Mouse (Mus musculus) neural tube, embryonic 13.5 days (tissue): Measurements from ENCODE around the gene Wrb. TPM values are rescaled to one million over a fixed set of nuclear protein-coding genes. Genes with fewer than 3 reads are reported as not detected.
A peak's percentile ranks its signal among the peaks of the same experiment; 100 is the strongest.

Source experiments
- ATAC-seq: fragments of 200-750 bp; cut with Nextera tagmentation; 2 replicates; pipeline ENCODE4 v1.8.0; 2017; ENCODE audit warnings: low read depth, mild to moderate bottlenecking, moderate TSS enrichment, moderate library complexity
- H3K27ac ChIP-seq: fragments of 300-500 bp; sonication (generic); replicated peaks from 2 replicates; pipeline ENCODE4 v1.5.1; 2015; ENCODE audit warnings: moderate library complexity, mild to moderate bottlenecking, inconsistent platforms
- H3K27me3 ChIP-seq: fragments of 300-500 bp; sonication (generic); 2 replicates; pipeline ENCODE4 v1.6.1; 2015; ENCODE audit warnings: mild to moderate bottlenecking, inconsistent platforms
- H3K36me3 ChIP-seq: fragments of 300-500 bp; sonication (generic); 2 replicates; pipeline ENCODE4 v1.6.1; 2015; ENCODE audit warnings: mild to moderate bottlenecking, inconsistent platforms
- H3K4me1 ChIP-seq: fragments of 300-500 bp; sonication (generic); replicated peaks from 2 replicates; pipeline ENCODE4 v1.6.1; 2015; ENCODE audit warnings: inconsistent platforms
- H3K4me2 ChIP-seq: fragments of 300-500 bp; sonication (generic); 2 replicates; pipeline ENCODE4 v1.6.1; 2015; ENCODE audit warnings: inconsistent platforms, mild to moderate bottlenecking, moderate library complexity
- H3K4me3 ChIP-seq: fragments of 300-500 bp; sonication (generic); 2 replicates; pipeline ENCODE4 v1.5.1; 2015; ENCODE audit warnings: mild to moderate bottlenecking, inconsistent platforms
- H3K9ac ChIP-seq: fragments of 300-500 bp; sonication (generic); 2 replicates; pipeline ENCODE4 v1.6.1; 2015; ENCODE audit warnings: moderate library complexity, mild to moderate bottlenecking, inconsistent platforms
- H3K9me3 ChIP-seq: fragments of 300-500 bp; sonication (generic); 2 replicates; pipeline ENCODE4 v1.6.1; 2016; ENCODE audit warnings: inconsistent platforms
- WGBS: fragments of 180-500 bp; shearing (Covaris S2); methylation state at CpG from one replicate; pipeline ENCODE4 v1.1.7; 2015; 5-methylcytosine and 5-hydroxymethylcytosine counted together
- polyA plus RNA-seq: library from polyadenylated mRNA; unstranded; fragments of >200 nt; fragmentation: Nextera tagmentation; extraction: Ambion mirVana; gene quantifications from 2 replicates; pipeline ENCODE4 v1.2.1, GENCODE M21; 2015

Wrb gene
- polyA plus RNA-seq, 1 experiment from 2014 or later, result 157 TPM

GRCm38 (mm10) chr16:96159794-96160346, 14.7 kb downstream of the Wrb start:
- no peak; the same call in 1 of the 2 replicates for ATAC-seq
- WGBS, result 77% methylated on average over 20 of the region's 20 CpGs
- Histone ChIP-seq H3K4me3 (peak overlapping the region; percentile 50), H3K9me3 (no peaks in the 10 kb centered on the region), H3K4me1 (peaks cover 40% of the 10 kb centered on the region), H3K27ac (peak overlapping the region; percentile 85), H3K27me3 (no peaks in the 10 kb centered on the region), H3K9ac (peak overlapping the region; percentile 81), H3K36me3 (0 out of 2 replicates have a peak, but pooled peaks cover 6% of the 10 kb centered on the region), H3K4me2 (peak overlapping the region; percentile 88)

- Histone ChIP-seq H3K27me3 (no peaks in the 10 kb centered on the region), H3K4me3 (no peak overlapping the region), H3K27ac (no peak overlapping the region), H3K4me1 (peaks cover 39% of the 10 kb centered on the region), H3K9ac (no peak overlapping the region), H3K4me2 (no peak overlapping the region), H3K9me3 (no peaks in the 10 kb centered on the region), H3K36me3 (0 out of 2 replicates have a peak, but pooled peaks cover 4% of the 10 kb centered on the region)
- 89% methylated on average over 1 of the region's 1 CpGs for WGBS
- ATAC-seq, result no peak
Observed at GRCm38 (mm10) chr16:96160927-96161326, 15.7 kb downstream of the Wrb start.

GRCm38 (mm10) chr16:96161336-96161735, 16.1 kb downstream of the Wrb start:
- Histone ChIP-seq H3K4me2 (no peak overlapping the region), H3K36me3 (no peaks in the 10 kb centered on the region), H3K9me3 (no peaks in the 10 kb centered on the region), H3K27ac (no peak overlapping the region), H3K9ac (no peak overlapping the region), H3K4me3 (no peak overlapping the region), H3K4me1 (peaks cover 35% of the 10 kb centered on the region), H3K27me3 (no peaks in the 10 kb centered on the region)
- ATAC-seq, result no peak
- WGBS, result 89% methylated on average over 4 of the region's 4 CpGs

- H3K4me3 ChIP-seq, result no peak overlapping the region
- H3K27ac ChIP-seq, result no peak overlapping the region
- no peaks in the 10 kb centered on the region for H3K4me1 ChIP-seq
- H3K27me3 ChIP-seq, result no peaks in the 10 kb centered on the region
- no peak for ATAC-seq
- no peaks in the 10 kb centered on the region for H3K9me3 ChIP-seq
- H3K4me2 ChIP-seq, result no peak overlapping the region
- 84% methylated on average over 4 of the region's 4 CpGs for WGBS
- no peaks in the 10 kb centered on the region for H3K36me3 ChIP-seq
- no peak overlapping the region for H3K9ac ChIP-seq
Observed at GRCm38 (mm10) chr16:96165723-96166264, 20.6 kb downstream of the Wrb start.

GRCm38 (mm10) chr16:96168837-96169236, 23.6 kb downstream of the Wrb start:
- no peak overlapping the region for H3K9ac ChIP-seq
- H3K4me1 ChIP-seq, result no peaks in the 10 kb centered on the region
- H3K27me3 ChIP-seq, result no peaks in the 10 kb centered on the region
- H3K9me3 ChIP-seq, result no peaks in the 10 kb centered on the region
- no peak for ATAC-seq
- H3K4me2 ChIP-seq, result no peak overlapping the region
- H3K27ac ChIP-seq, result no peak overlapping the region
- 91% methylated on average over 4 of the region's 4 CpGs for WGBS
- no peaks in the 10 kb centered on the region for H3K36me3 ChIP-seq
- no peak overlapping the region for H3K4me3 ChIP-seq

- no peak for ATAC-seq
- 72% methylated on average over 8 of the region's 8 CpGs for WGBS
- Histone ChIP-seq H3K4me1 (peaks cover 7% of the 10 kb centered on the region; the same call in 1 of the 2 replicates), H3K27ac (no peak overlapping the region), H3K4me2 (no peak overlapping the region), H3K9me3 (no peaks in the 10 kb centered on the region), H3K9ac (no peak overlapping the region), H3K36me3 (no peaks in the 10 kb centered on the region), H3K27me3 (no peaks in the 10 kb centered on the region), H3K4me3 (no peak overlapping the region)
Observed at GRCm38 (mm10) chr16:96173648-96174047, 28.4 kb downstream of the Wrb start.

GRCm38 (mm10) chr16:96175399-96175798, 30.2 kb downstream of the Wrb start:
- no peak for ATAC-seq
- Histone ChIP-seq H3K9ac (no peak overlapping the region), H3K4me2 (no peak overlapping the region), H3K27me3 (no peaks in the 10 kb centered on the region), H3K4me1 (peaks cover 7% of the 10 kb centered on the region; the same call in 1 of the 2 replicates), H3K9me3 (no peaks in the 10 kb centered on the region), H3K27ac (no peak overlapping the region), H3K36me3 (no peaks in the 10 kb centered on the region; the same call in 1 of the 2 replicates), H3K4me3 (no peak overlapping the region)
- 51% methylated on average over 2 of the region's 2 CpGs for WGBS

GRCm38 (mm10) chr16:96179156-96179555, 33.9 kb downstream of the Wrb start:
- peaks cover 7% of the 10 kb centered on the region; the same call in 1 of the 2 replicates for H3K4me1 ChIP-seq
- no peak overlapping the region for H3K4me3 ChIP-seq
- H3K27ac ChIP-seq, result no peak overlapping the region
- ATAC-seq, result no peak
- H3K9ac ChIP-seq, result no peak overlapping the region
- no peaks in the 10 kb centered on the region; the same call in 1 of the 2 replicates for H3K36me3 ChIP-seq
- no peak overlapping the region for H3K4me2 ChIP-seq
- no peaks in the 10 kb centered on the region for H3K27me3 ChIP-seq
- H3K9me3 ChIP-seq, result no peaks in the 10 kb centered on the region

GRCm38 (mm10) chr16:96187619-96188018, 42.4 kb downstream of the Wrb start:
- no peak overlapping the region for H3K27ac ChIP-seq
- no peak for ATAC-seq
- WGBS, result 81% methylated on average over 5 of the region's 5 CpGs
- H3K9me3 ChIP-seq, result no peaks in the 10 kb centered on the region; the same call in 1 of the 2 replicates
- peaks cover 7% of the 10 kb centered on the region for H3K4me1 ChIP-seq
- no peak overlapping the region for H3K9ac ChIP-seq
- H3K36me3 ChIP-seq, result no peaks in the 10 kb centered on the region
- no peak overlapping the region for H3K4me3 ChIP-seq
- H3K4me2 ChIP-seq, result no peak overlapping the region
- no peaks in the 10 kb centered on the region for H3K27me3 ChIP-seq

GRCm38 (mm10) chr16:96191531-96192506, 46.6 kb downstream of the Wrb start, which contains the start of gene Lca5l:
TSS of gene Lca5l (minus strand) at chr16:96192271.
- H3K27ac ChIP-seq, result peak within 1 kb of the TSS; percentile 81
- peak within 1 kb of the TSS; percentile 82 for H3K9ac ChIP-seq
- peak within 1 kb of the TSS; percentile 67 for H3K4me2 ChIP-seq
- H3K4me3 ChIP-seq, result peak within 1 kb of the TSS; percentile 75
- no peaks in the 10 kb centered on the region for H3K36me3 ChIP-seq
- ATAC-seq, result peak; percentile 98
- H3K9me3 ChIP-seq, result no peaks in the 10 kb centered on the region
- no peaks in the 10 kb centered on the region for H3K27me3 ChIP-seq
- under 1% methylated on average over 77 of the region's 77 CpGs for WGBS
- H3K4me1 ChIP-seq, result peaks cover 7% of the 10 kb centered on the region

- Histone ChIP-seq H3K27me3 (no peaks in the 10 kb centered on the region), H3K4me3 (peak within 1 kb of the TSS; percentile 29), H3K27ac (no peak within 1 kb of the TSS), H3K9me3 (no peaks in the 10 kb centered on the region), H3K36me3 (no peaks in the 10 kb centered on the region), H3K9ac (peak within 1 kb of the TSS; percentile 50), H3K4me1 (peaks cover 16% of the 10 kb centered on the region), H3K4me2 (peak within 1 kb of the TSS; percentile 63)
- ATAC-seq, result peak; percentile 83
- WGBS, result 6% methylated on average over 20 of the region's 20 CpGs
Observed at GRCm38 (mm10) chr16:96199913-96200701, 54.9 kb downstream of the Wrb start, which contains the start of gene Sh3bgr. TSS of gene Sh3bgr (plus strand) at chr16:96200450.
